26 mouse cellular contexts compared by ENCODE assay signal in the genomic region with DNA sequence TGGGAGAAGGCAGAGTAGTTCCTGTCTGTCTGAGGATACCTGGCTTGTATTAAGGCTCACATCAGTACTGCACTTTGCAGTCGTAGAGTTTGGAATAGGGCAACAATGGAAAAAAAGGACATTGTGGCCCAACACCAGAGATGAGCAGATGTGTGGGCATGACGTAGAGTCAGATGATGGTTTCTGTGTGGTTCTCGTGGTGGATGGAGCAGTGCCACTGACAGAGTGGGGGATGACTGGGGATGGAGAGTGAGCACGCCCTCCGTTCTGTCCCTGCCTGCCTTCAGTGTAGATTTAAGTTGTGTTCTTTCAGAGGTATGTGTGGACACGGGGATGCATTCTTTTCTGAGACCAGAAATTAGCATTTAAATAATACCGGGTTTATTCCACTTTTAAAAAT. TPM values are rescaled to one million over a fixed set of nuclear protein-coding genes. Genes with fewer than 3 reads are reported as not detected.
DNase-seq lines count a peak whose midpoint lies in the region; ATAC-seq lines count a peak whose summit lies in the region.
"Had no signal": no experiment of that assay in that cellular context is flagged by ENCODE, and none has a peak within 500 bp of the region (broad histone marks: within the 10 kb centered on the region; RNA-seq: fewer than 3 reads in every experiment).

No protein-coding gene starts in this region.

- no peak overlapping the region for H3K4me3 ChIP-seq in forebrain, embryonic 12.5 days (replicated peaks)
- H3K4me3 ChIP-seq in forebrain, embryonic 16.5 days (replicated peaks; ENCODE audit: low read length) = no peak overlapping the region
- no peak overlapping the region for H3K4me3 ChIP-seq in heart, embryonic 12.5 days
- H3K4me3 ChIP-seq: embryonic facial prominence, embryonic 12.5 days; forebrain, embryonic 13.5 days; limb, embryonic 15.5 days had no signal

- no peak for ATAC-seq in forebrain, embryonic 12.5 days (ENCODE audit: low FRiP score)
- ATAC-seq in forebrain, embryonic 16.5 days = no peak
- ATAC-seq in heart, embryonic 12.5 days (ENCODE audit: insufficient number of reproducible peaks, low FRiP score) = no peak
- ATAC-seq: forebrain, embryonic 13.5 days; intestine, postnatal 0 days had no signal

- 87% methylated on average over 7 of the region's 7 CpGs for WGBS in forebrain, embryonic 12.5 days
- 82% methylated on average over 7 of the region's 7 CpGs for WGBS in forebrain, embryonic 16.5 days
- WGBS in heart, embryonic 12.5 days = 89% methylated on average over 7 of the region's 7 CpGs

- H3K4me2 ChIP-seq in forebrain, embryonic 12.5 days = no peak overlapping the region
- no peak overlapping the region for H3K4me2 ChIP-seq in forebrain, embryonic 16.5 days (ENCODE audit: low read length)
- no peak overlapping the region for H3K4me2 ChIP-seq in heart, embryonic 12.5 days
- H3K4me2 ChIP-seq: embryonic facial prominence, embryonic 12.5 days; forebrain, embryonic 13.5 days; heart, embryonic 11.5 days; limb, embryonic 15.5 days; lung, embryonic 14.5 days had no signal

- H3K9me3 ChIP-seq in forebrain, embryonic 12.5 days = no peaks in the 10 kb centered on the region
- H3K9me3 ChIP-seq in forebrain, embryonic 16.5 days (ENCODE audit: control insufficient read depth, low read length) = no peaks in the 10 kb centered on the region
- H3K9me3 ChIP-seq in heart, embryonic 12.5 days (replicated peaks) = no peaks in the 10 kb centered on the region
- H3K9me3 ChIP-seq: embryonic facial prominence, embryonic 12.5 days; forebrain, embryonic 13.5 days; limb, embryonic 15.5 days had no signal

- H3K9ac ChIP-seq in forebrain, embryonic 12.5 days = no peak overlapping the region
- H3K9ac ChIP-seq in forebrain, embryonic 16.5 days (replicated peaks; ENCODE audit: low read depth, low read length) = no peak overlapping the region
- H3K9ac ChIP-seq in heart, embryonic 12.5 days = no peak overlapping the region
- H3K9ac ChIP-seq: embryonic facial prominence, embryonic 12.5 days; forebrain, embryonic 13.5 days; limb, embryonic 15.5 days; liver, embryonic 14.5 days; lung, embryonic 14.5 days had no signal

- H3K27ac ChIP-seq in forebrain, embryonic 12.5 days = 0 out of 2 replicates have a peak overlapping the region, but pooled peaks have one; percentile 2
- no peak overlapping the region for H3K27ac ChIP-seq in forebrain, embryonic 16.5 days (ENCODE audit: low read length)
- H3K27ac ChIP-seq in heart, embryonic 12.5 days (ENCODE audit: poor library complexity, severe bottlenecking) = no peak overlapping the region
- H3K27ac ChIP-seq: embryonic facial prominence, embryonic 12.5 days; limb, embryonic 15.5 days; liver, embryonic 14.5 days had no signal

- H3K27me3 ChIP-seq in forebrain, embryonic 12.5 days = no peaks in the 10 kb centered on the region
- H3K27me3 ChIP-seq in forebrain, embryonic 16.5 days (replicated peaks; ENCODE audit: control insufficient read depth, insufficient read depth, low read length) = no peaks in the 10 kb centered on the region
- no peaks in the 10 kb centered on the region for H3K27me3 ChIP-seq in heart, embryonic 12.5 days (replicated peaks)
- H3K27me3 ChIP-seq: embryonic facial prominence, embryonic 12.5 days; forebrain, embryonic 13.5 days; limb, embryonic 15.5 days had no signal

- DNase-seq in layer of hippocampus, adult 8-10 months (ENCODE audit: low spot score in 2 of 2) = peak; percentile 38 to 42
- no peak for DNase-seq in layer of hippocampus, postnatal 14 days (ENCODE audit: low spot score in 2 of 2)
- DNase-seq in right cerebral cortex, adult 18-20 months = peak; percentile 44
- no peak for DNase-seq in right cerebral cortex, postnatal 10 days (ENCODE audit: low spot score in 2 of 2)
- no peak for DNase-seq in urinary bladder, postnatal 14 days (ENCODE audit: low spot score)
- DNase-seq: adrenal gland, adult 2 months; B cell, adult 2 months; cerebellum, postnatal 10 days; gastrocnemius, postnatal 10 days; heart, postnatal 10 days; kidney, postnatal 25 days; lung, embryonic 14.5 days; midbrain, embryonic 14.5 days; retina, postnatal 1 day; right cerebral cortex, postnatal 4 days; thymus, adult 18-20 months; thymus, postnatal 36 days had no signal

- H3K4me1 ChIP-seq in forebrain, embryonic 12.5 days = 0 out of 2 replicates have a peak, but pooled peaks cover 9% of the 10 kb centered on the region
- H3K4me1 ChIP-seq in forebrain, embryonic 16.5 days (replicated peaks; ENCODE audit: control insufficient read depth, insufficient read depth, low read length) = no peaks in the 10 kb centered on the region; the same call in 1 of the 2 replicates
- no peaks in the 10 kb centered on the region for H3K4me1 ChIP-seq in heart, embryonic 12.5 days (replicated peaks)
- H3K4me1 ChIP-seq: embryonic facial prominence, embryonic 12.5 days; limb, embryonic 15.5 days had no signal

- H3K36me3 ChIP-seq in forebrain, embryonic 12.5 days (replicated peaks) = no peaks in the 10 kb centered on the region
- H3K36me3 ChIP-seq in forebrain, embryonic 16.5 days (ENCODE audit: control insufficient read depth, insufficient read depth) = no peaks in the 10 kb centered on the region
- H3K36me3 ChIP-seq in heart, embryonic 12.5 days = no peaks in the 10 kb centered on the region
- H3K36me3 ChIP-seq: embryonic facial prominence, embryonic 12.5 days; limb, embryonic 15.5 days had no signal

RNA-seq across cellular contexts. Expression of a gene that starts 18.4 kb away (rescaled TPM):
- 70.0 and 72.3 TPM in 2 replicates for polyA plus RNA-seq in forebrain, embryonic 12.5 days (2016; fragmentation: Nextera tagmentation; extraction: Ambion mirVana)
- 65.7 and 67.0 TPM in 2 replicates for polyA plus RNA-seq in forebrain, embryonic 16.5 days (2015; fragmentation: Nextera tagmentation; extraction: Ambion mirVana)
- total RNA-seq in layer of hippocampus, adult 8-10 months (2022) = 10 to 100 TPM; 52.4 to 61.2 (median 56.4) TPM
- 10 to 100 TPM; 51.1 to 55.5 TPM for total RNA-seq in layer of hippocampus, postnatal 14 days (2021)
- 56.6 and 57.9 TPM in 2 replicates for polyA plus RNA-seq in heart, embryonic 12.5 days (2016; fragmentation: Nextera tagmentation; extraction: Ambion mirVana)

Comparison
In these comparisons a context has a peak if more than half of its experiments do, and no peak if none do; other contexts are left out.
1. DNase-seq: peak in layer of hippocampus, adult 8-10 months (2 of 2) and right cerebral cortex, adult 18-20 months (single experiment); none in layer of hippocampus, postnatal 14 days (0 of 2), right cerebral cortex, postnatal 10 days (0 of 2) and urinary bladder, postnatal 14 days (single experiment).